Mouse (Mus musculus): ENCODE measurements around the gene Tenm2. TPM values are rescaled to one million over a fixed set of nuclear protein-coding genes. Genes with fewer than 3 reads are reported as not detected.

Gene Tenm2
- polyA plus RNA-seq, 1 experiment from 2014 or later, result 0.12 TPM

DNA sequence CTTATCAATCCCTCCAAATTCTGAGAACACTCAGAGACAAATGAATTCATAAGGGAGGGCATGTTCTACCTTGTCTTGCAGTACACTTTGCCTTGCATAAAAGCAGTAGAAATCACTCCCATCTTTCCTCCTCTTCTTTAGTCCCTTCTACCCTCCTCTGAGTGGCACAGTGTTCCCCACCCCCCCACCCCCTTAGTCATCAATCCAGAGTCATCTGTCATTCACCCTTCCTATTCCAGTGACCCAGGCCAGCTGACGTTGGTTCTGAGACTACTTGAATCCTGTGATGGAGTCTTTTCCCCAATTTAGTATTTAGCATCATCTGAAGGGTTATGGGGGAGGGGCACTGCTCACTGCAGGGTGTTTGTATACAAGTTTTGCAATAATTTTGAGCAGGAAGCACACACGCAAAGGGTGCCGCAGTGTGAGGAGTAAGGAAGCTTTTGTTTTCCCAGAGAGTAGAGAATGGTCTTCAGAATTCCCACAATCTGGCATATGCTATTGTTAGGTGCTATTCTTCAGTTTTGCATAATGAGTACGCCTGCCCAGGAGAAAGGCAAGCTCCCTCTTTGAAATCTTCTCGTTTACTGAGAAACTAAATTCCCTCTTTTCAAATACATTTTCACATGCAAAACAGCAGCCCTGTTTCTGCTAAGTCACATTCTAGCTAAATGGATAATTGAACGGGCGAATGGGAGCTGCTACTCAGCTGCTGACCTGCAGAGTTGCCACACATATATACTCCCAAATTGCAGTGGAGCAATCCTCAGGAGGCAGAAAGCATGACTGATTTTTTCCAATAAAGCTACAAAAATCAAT, 1115.0 kb downstream of the Tenm2 start:
- Histone ChIP-seq H3K9me3 (ENCODE audit: control insufficient read depth) (no peaks in the 10 kb centered on the region), H3K27ac (ENCODE audit: low read depth, low read length) (no peak overlapping the region), H3K36me3 (ENCODE audit: control insufficient read depth, insufficient read depth) (no peaks in the 10 kb centered on the region), H3K4me2 (replicated peaks; ENCODE audit: low read depth) (no peak overlapping the region), H3K4me3 (ENCODE audit: low read depth, low read length) (no peak overlapping the region), H3K27me3 (replicated peaks; ENCODE audit: control insufficient read depth, insufficient read depth, low read length) (no peaks in the 10 kb centered on the region), H3K9ac (ENCODE audit: low read depth, low read length) (no peak overlapping the region), H3K4me1 (replicated peaks; ENCODE audit: control insufficient read depth, insufficient read depth, low read length) (no peaks in the 10 kb centered on the region)
- TF ChIP-seq CTCF (IDR thresholded peaks at IDR 0.05; ENCODE audit: low read depth), result no peak
- 69% methylated on average over 7 of the region's 7 CpGs for WGBS
- no peak for ATAC-seq

GRCm38 (mm10) chr11:36113326-36113725, 1122.4 kb downstream of the Tenm2 start:
- no peaks in the 10 kb centered on the region for H3K9me3 ChIP-seq (ENCODE audit: control insufficient read depth)
- H3K36me3 ChIP-seq (ENCODE audit: control insufficient read depth, insufficient read depth), result no peaks in the 10 kb centered on the region

GRCm38 (mm10) chr11:36108970-36109731, 1126.6 kb downstream of the Tenm2 start:
- ATAC-seq, result no peak
- WGBS, result 28% methylated on average over 12 of the region's 12 CpGs

More at GRCm38 (mm10) chr11:36113326-36113725, 1122.4 kb downstream of the Tenm2 start:
- H3K4me2 ChIP-seq (replicated peaks; ENCODE audit: low read depth), result no peak overlapping the region
- TF ChIP-seq CTCF (IDR thresholded peaks at IDR 0.05; ENCODE audit: low read depth), result no peak
- no peak overlapping the region for H3K9ac ChIP-seq (ENCODE audit: low read depth, low read length)
- no peak for ATAC-seq
- no peak overlapping the region for H3K4me3 ChIP-seq (ENCODE audit: low read depth, low read length)
- H3K4me1 ChIP-seq (replicated peaks; ENCODE audit: control insufficient read depth, insufficient read depth, low read length), result no peaks in the 10 kb centered on the region
- H3K27me3 ChIP-seq (replicated peaks; ENCODE audit: control insufficient read depth, insufficient read depth, low read length), result no peaks in the 10 kb centered on the region
- 82% methylated on average over 12 of the region's 12 CpGs for WGBS
- H3K27ac ChIP-seq (ENCODE audit: low read depth, low read length), result no peak overlapping the region

DNA sequence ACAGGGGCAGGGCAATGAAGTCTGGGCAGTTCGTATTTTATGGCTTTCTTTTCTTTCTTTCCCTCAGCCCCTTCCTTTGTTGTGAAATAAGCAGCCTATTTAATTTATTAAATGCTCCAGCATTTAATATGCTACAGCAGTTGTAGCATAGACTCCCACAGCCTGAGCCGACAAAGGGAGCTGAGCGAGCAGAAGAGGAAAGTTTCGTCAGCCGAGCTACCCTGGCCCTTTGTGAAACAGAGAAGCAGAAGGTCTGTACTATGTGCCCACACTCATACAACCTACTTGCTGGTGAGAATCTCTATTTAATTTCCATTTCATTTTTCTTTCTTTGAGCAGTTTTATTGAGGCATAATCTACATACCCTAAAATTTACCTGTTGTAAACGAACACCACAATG, 1127.9 kb downstream of the Tenm2 start:
- 87% methylated on average over 6 of the region's 6 CpGs for WGBS

More at GRCm38 (mm10) chr11:36108970-36109731, 1126.6 kb downstream of the Tenm2 start:
- Histone ChIP-seq H3K36me3 (ENCODE audit: control insufficient read depth, insufficient read depth) (no peaks in the 10 kb centered on the region), H3K27ac (ENCODE audit: low read depth, low read length) (no peak overlapping the region), H3K27me3 (replicated peaks; ENCODE audit: control insufficient read depth, insufficient read depth, low read length) (no peaks in the 10 kb centered on the region), H3K4me1 (replicated peaks; ENCODE audit: control insufficient read depth, insufficient read depth, low read length) (no peaks in the 10 kb centered on the region), H3K9ac (ENCODE audit: low read depth, low read length) (no peak overlapping the region), H3K4me2 (replicated peaks; ENCODE audit: low read depth) (no peak overlapping the region), H3K4me3 (ENCODE audit: low read depth, low read length) (no peak overlapping the region), H3K9me3 (ENCODE audit: control insufficient read depth) (no peaks in the 10 kb centered on the region)
- TF ChIP-seq CTCF (IDR thresholded peaks at IDR 0.05; ENCODE audit: low read depth), result no peak

GRCm38 (mm10) chr11:36106639-36107038, 1129.1 kb downstream of the Tenm2 start:
- no peaks in the 10 kb centered on the region for H3K9me3 ChIP-seq (ENCODE audit: control insufficient read depth)
- H3K9ac ChIP-seq (ENCODE audit: low read depth, low read length), result no peak overlapping the region
- no peaks in the 10 kb centered on the region for H3K36me3 ChIP-seq (ENCODE audit: control insufficient read depth, insufficient read depth)
- H3K4me2 ChIP-seq (replicated peaks; ENCODE audit: low read depth), result no peak overlapping the region
- WGBS, result 36% methylated on average over 10 of the region's 10 CpGs
- H3K4me3 ChIP-seq (ENCODE audit: low read depth, low read length), result no peak overlapping the region
- H3K27me3 ChIP-seq (replicated peaks; ENCODE audit: control insufficient read depth, insufficient read depth, low read length), result no peaks in the 10 kb centered on the region
- TF ChIP-seq CTCF (IDR thresholded peaks at IDR 0.05; ENCODE audit: low read depth), result no peak
- no peaks in the 10 kb centered on the region for H3K4me1 ChIP-seq (replicated peaks; ENCODE audit: control insufficient read depth, insufficient read depth, low read length)
- H3K27ac ChIP-seq (ENCODE audit: low read depth, low read length), result no peak overlapping the region
- ATAC-seq, result no peak

More for the DNA sequence above, 1127.9 kb downstream of the Tenm2 start:
- no peak overlapping the region for H3K4me3 ChIP-seq (ENCODE audit: low read depth, low read length)
- H3K36me3 ChIP-seq (ENCODE audit: control insufficient read depth, insufficient read depth), result no peaks in the 10 kb centered on the region
- no peak for TF ChIP-seq CTCF (IDR thresholded peaks at IDR 0.05; ENCODE audit: low read depth)
- H3K9ac ChIP-seq (ENCODE audit: low read depth, low read length), result no peak overlapping the region
- H3K27ac ChIP-seq (ENCODE audit: low read depth, low read length), result no peak overlapping the region
- no peaks in the 10 kb centered on the region for H3K9me3 ChIP-seq (ENCODE audit: control insufficient read depth)
- no peaks in the 10 kb centered on the region for H3K4me1 ChIP-seq (replicated peaks; ENCODE audit: control insufficient read depth, insufficient read depth, low read length)
- ATAC-seq, result no peak
- H3K4me2 ChIP-seq (replicated peaks; ENCODE audit: low read depth), result no peak overlapping the region
- no peaks in the 10 kb centered on the region for H3K27me3 ChIP-seq (replicated peaks; ENCODE audit: control insufficient read depth, insufficient read depth, low read length)

DNA sequence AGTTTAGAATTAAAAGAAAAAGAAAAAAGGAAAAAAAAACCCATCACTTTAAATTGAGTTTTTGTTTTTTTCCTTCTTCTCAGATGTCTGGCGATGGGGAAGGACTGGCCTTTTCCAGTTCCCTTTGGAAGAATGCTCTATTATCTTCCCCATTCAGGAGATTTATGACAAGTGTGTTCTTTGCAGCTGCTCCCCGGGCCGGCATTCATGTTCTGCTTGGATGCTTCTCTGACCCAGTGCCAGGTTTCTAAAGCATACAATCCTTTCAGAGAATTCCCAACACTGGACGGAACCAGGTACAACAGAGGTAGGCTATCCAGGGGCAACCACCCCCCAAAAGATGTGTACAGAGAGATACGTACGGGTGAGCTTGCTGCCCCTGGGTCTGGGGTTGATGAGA, 1132.2 kb downstream of the Tenm2 start:
- 52% methylated on average over 6 of the region's 6 CpGs for WGBS

More for the DNA sequence above, 1132.2 kb downstream of the Tenm2 start:
- ATAC-seq, result no peak
- Histone ChIP-seq H3K4me2 (replicated peaks; ENCODE audit: low read depth) (no peak overlapping the region), H3K27ac (ENCODE audit: low read depth, low read length) (no peak overlapping the region), H3K27me3 (replicated peaks; ENCODE audit: control insufficient read depth, insufficient read depth, low read length) (no peaks in the 10 kb centered on the region), H3K9me3 (ENCODE audit: control insufficient read depth) (no peaks in the 10 kb centered on the region), H3K4me3 (ENCODE audit: low read depth, low read length) (no peak overlapping the region), H3K4me1 (replicated peaks; ENCODE audit: control insufficient read depth, insufficient read depth, low read length) (no peaks in the 10 kb centered on the region), H3K9ac (ENCODE audit: low read depth, low read length) (no peak overlapping the region), H3K36me3 (ENCODE audit: control insufficient read depth, insufficient read depth) (no peaks in the 10 kb centered on the region)
- no peak for TF ChIP-seq CTCF (IDR thresholded peaks at IDR 0.05; ENCODE audit: low read depth)

Data from intestine, postnatal 0 days (tissue).